Mouse (Mus musculus) myocyte (in vitro differentiated cells): ENCODE results near the gene Esp36. TPM values are rescaled to one million over a fixed set of nuclear protein-coding genes. Genes with fewer than 3 reads are reported as not detected.
"Not testable (repeated sequence)": the region's sequence is repeated elsewhere in the genome, so short reads cannot be mapped to it uniquely, and the experiment has no call there.

Experiments used
- H3K27me3 ChIP-seq: one replicate; pipeline ENCODE4 v1.6.1; 2011; ENCODE audit not compliant: control insufficient read depth, insufficient read depth, insufficient read length
- H3K36me3 ChIP-seq: one replicate; pipeline ENCODE4 v1.6.1; 2011; ENCODE audit not compliant: control insufficient read depth, insufficient read depth
- H3K4me2 ChIP-seq: one replicate; pipeline ENCODE4 v1.6.1; 2011; ENCODE audit warnings: low read depth, control low read depth
- H3K4me3 ChIP-seq: one replicate; pipeline ENCODE4 v1.5.1; 2011; ENCODE audit warnings: mild to moderate bottlenecking, control low read depth, moderate library complexity
- H3K79me2 ChIP-seq: one replicate; pipeline ENCODE4 v1.6.1; 2011; ENCODE audit not compliant: control insufficient read depth, insufficient read depth
- H3ac ChIP-seq: one replicate; pipeline ENCODE4 v1.6.1; 2011; ENCODE audit not compliant: control insufficient read depth, insufficient read length
- CEBPB ChIP-seq: IDR thresholded peaks from 2 replicates; pipeline ENCODE4 v1.6.1; 2011; ENCODE audit warnings: mild to moderate bottlenecking, moderate library complexity; ENCODE audit not compliant: poor library complexity, insufficient read depth, severe bottlenecking
- E2F4 ChIP-seq: IDR thresholded peaks from one replicate; pipeline ENCODE4 v1.6.1; 2011; ENCODE audit warnings: mild to moderate bottlenecking, control low read depth, moderate library complexity; ENCODE audit not compliant: insufficient read depth
- MAX ChIP-seq: IDR thresholded peaks from one replicate; pipeline ENCODE4 v1.6.1; 2011; ENCODE audit warnings: low read depth, mild to moderate bottlenecking, control low read depth
- MYOD1 ChIP-seq, 3 experiments: IDR thresholded peaks; one replicate each; pipeline ENCODE4 v1.6.1; 2011; ENCODE audit warnings: control low read depth in 2 of 3, low read depth in 2 of 3, mild to moderate bottlenecking in 2 of 3, moderate library complexity in 1 of 3; ENCODE audit not compliant: insufficient read length in 2 of 3, control insufficient read depth in 1 of 3
- MYOG ChIP-seq, 3 experiments: IDR thresholded peaks; one replicate each; pipeline ENCODE4 v1.6.1; 2011; ENCODE audit warnings: control low read depth in 2 of 3, low read depth in 2 of 3, mild to moderate bottlenecking in 2 of 3; ENCODE audit not compliant: insufficient read length in 2 of 3, control insufficient read depth in 1 of 3, insufficient read depth in 1 of 3
- POLR2A ChIP-seq: IDR thresholded peaks from one replicate; pipeline ENCODE4 v1.6.1; 2011; ENCODE audit warnings: low read depth, mild to moderate bottlenecking, control low read depth, moderate library complexity; ENCODE audit not compliant: insufficient read length
- POLR2AphosphoS2 ChIP-seq: IDR thresholded peaks from one replicate; pipeline ENCODE4 v1.6.1; 2011; ENCODE audit warnings: low read depth, control low read depth; ENCODE audit not compliant: insufficient read length
- REST ChIP-seq: IDR thresholded peaks from one replicate; pipeline ENCODE4 v1.6.1; 2011; ENCODE audit warnings: mild to moderate bottlenecking, control low read depth, moderate library complexity; ENCODE audit not compliant: insufficient read depth, insufficient read length
- SRF ChIP-seq: IDR thresholded peaks from one replicate; pipeline ENCODE4 v1.6.1; 2011; ENCODE audit warnings: low read depth; ENCODE audit not compliant: control insufficient read depth, insufficient read length
- TCF12 ChIP-seq: IDR thresholded peaks from one replicate; pipeline ENCODE4 v1.6.1; 2011; ENCODE audit warnings: mild to moderate bottlenecking, control low read depth; ENCODE audit not compliant: poor library complexity, insufficient read depth, severe bottlenecking
- TCF3 ChIP-seq: IDR thresholded peaks from one replicate; pipeline ENCODE4 v1.6.1; 2011; ENCODE audit warnings: low read depth, control low read depth; ENCODE audit not compliant: insufficient read length
- USF1 ChIP-seq: IDR thresholded peaks from one replicate; pipeline ENCODE4 v1.6.1; 2011; ENCODE audit warnings: low read depth, mild to moderate bottlenecking, control low read depth, moderate library complexity
- polyA plus RNA-seq: library from polyadenylated mRNA; unstranded; fragments of >200 nt; fragmentation: generic; extraction: Trizol; gene quantifications from one replicate; pipeline ENCODE4 v1.2.1, GENCODE M21; 2012; ENCODE audit warnings: missing spikeins

Esp36 gene
- not detected for polyA plus RNA-seq

GRCm38 (mm10) chr17:38420085-38420484, at the start of gene Esp36:
TSS of gene Esp36 (minus strand) at chr17:38420185.
- TF ChIP-seq TCF3 (no peak), CEBPB (no peak), MYOD1 (IDR thresholded peaks at IDR 0.05; ENCODE audit: control insufficient read depth in 1 of 3, insufficient read length in 2 of 3, low read depth in 2 of 3) (no peak), REST (no peak)
- Histone ChIP-seq H3K4me2 (no peak within 1 kb of the TSS), H3ac (no peak within 1 kb of the TSS), H3K36me3 (no peaks in the 10 kb centered on the region), H3K4me3 (no peak within 1 kb of the TSS), H3K79me2 (no peaks in the 10 kb centered on the region), H3K27me3 (no peaks in the 10 kb centered on the region)

DNA sequence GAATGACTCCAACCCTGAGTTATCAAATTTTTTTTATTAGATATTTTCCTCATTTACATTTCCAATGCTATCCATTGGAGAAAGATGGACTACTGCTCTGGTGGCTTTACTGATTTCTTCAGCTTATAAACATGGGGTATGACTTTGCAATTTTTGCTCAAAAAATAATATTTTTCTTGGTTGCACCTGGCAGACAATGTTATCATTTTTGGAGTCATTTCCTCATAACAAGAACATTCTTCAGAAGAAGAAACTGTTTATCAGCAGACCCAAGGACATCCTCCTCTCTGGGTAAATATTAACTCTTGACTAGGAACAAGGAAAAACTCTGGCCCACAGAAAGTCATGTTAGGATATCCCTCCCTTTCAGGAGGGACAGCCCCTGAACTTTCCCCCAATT, 36.2 kb upstream of the Esp36 start:
- H3K27me3 ChIP-seq, H3K79me2 ChIP-seq: not testable (repeated sequence)

DNA sequence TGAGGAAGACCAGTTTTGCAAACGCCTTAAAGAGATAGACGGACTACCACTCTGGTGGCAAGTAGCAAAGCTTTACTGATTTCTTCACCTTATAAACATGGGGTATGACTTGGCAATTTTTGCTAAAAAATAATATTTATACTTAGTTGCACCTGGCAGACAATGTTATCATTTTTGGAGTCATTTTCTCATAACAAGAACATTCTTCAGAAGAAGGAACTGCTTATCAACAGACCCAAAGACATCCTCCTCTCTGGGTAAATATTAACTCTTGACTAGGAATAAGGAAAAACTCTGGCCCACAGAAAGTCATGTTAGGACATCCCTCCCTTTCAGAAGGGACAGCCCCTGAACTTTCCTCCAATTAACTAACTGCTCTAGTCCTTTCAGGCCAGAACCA, 30.7 kb upstream of the Esp36 start:
- Histone ChIP-seq H3ac (no peak overlapping the region), H3K4me2 (no peak overlapping the region), H3K4me3 (no peak overlapping the region), H3K36me3 (no peaks in the 10 kb centered on the region), H3K27me3 (no peaks in the 10 kb centered on the region), H3K79me2 (no peaks in the 10 kb centered on the region)
- TF ChIP-seq CEBPB, result no peak
- no peak for TF ChIP-seq USF1
- no peak for TF ChIP-seq E2F4
- TF ChIP-seq POLR2A, result no peak
- no peak for TF ChIP-seq SRF
- no peak for TF ChIP-seq REST
- TF ChIP-seq MAX, result no peak

More for the DNA sequence above, 36.2 kb upstream of the Esp36 start:
- H3K4me3 ChIP-seq, H3K4me2 ChIP-seq, H3K36me3 ChIP-seq, H3ac ChIP-seq: not testable (repeated sequence)

- no peak overlapping the region for H3ac ChIP-seq
- H3K36me3 ChIP-seq, result no peaks in the 10 kb centered on the region
- H3K4me2 ChIP-seq, result no peak overlapping the region
- TF ChIP-seq TCF3 (no peak), SRF (no peak), TCF12 (no peak), REST (no peak), MYOD1 (IDR thresholded peaks at IDR 0.05; ENCODE audit: control insufficient read depth in 1 of 3, insufficient read length in 2 of 3, low read depth in 2 of 3) (no peak), POLR2AphosphoS2 (no peak), POLR2A (no peak), MAX (no peak), USF1 (no peak), MYOG (IDR thresholded peaks at IDR 0.05; ENCODE audit: control insufficient read depth in 1 of 3, insufficient read depth in 1 of 3, insufficient read length in 2 of 3, low read depth in 2 of 3) (no peak)
- H3K27me3 ChIP-seq, result no peaks in the 10 kb centered on the region
- H3K4me3 ChIP-seq, result no peak overlapping the region
- H3K79me2 ChIP-seq, result no peaks in the 10 kb centered on the region
Measured at GRCm38 (mm10) chr17:38406135-38406534, 13.8 kb downstream of the Esp36 start.

DNA sequence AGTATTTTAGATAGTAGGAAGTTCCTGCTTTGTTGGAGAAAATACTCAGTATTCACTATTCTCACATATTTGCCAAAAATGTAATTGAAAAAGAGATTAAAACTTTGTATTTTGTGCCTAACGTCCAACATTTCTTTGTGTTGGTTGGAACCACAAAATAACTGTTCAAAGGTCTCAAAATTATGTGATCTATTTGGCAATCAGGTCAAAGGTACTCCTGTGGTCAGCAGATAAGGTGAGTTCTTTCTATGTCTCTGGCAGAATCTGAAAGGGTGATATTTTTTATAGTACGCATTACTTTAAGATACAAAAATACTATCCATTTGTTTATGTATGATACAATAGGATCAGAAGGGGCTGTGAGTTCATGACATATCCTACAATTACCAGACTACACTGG, 28.2 kb downstream of the Esp36 start:
- Histone ChIP-seq H3K4me2 (no peak overlapping the region), H3K36me3 (no peaks in the 10 kb centered on the region), H3K27me3 (no peaks in the 10 kb centered on the region), H3K4me3 (no peak overlapping the region), H3ac (no peak overlapping the region), H3K79me2 (no peaks in the 10 kb centered on the region)
- TF ChIP-seq MYOD1 (IDR thresholded peaks at IDR 0.05; ENCODE audit: control insufficient read depth in 1 of 3, insufficient read length in 2 of 3, low read depth in 2 of 3) (no peak), REST (no peak), TCF3 (no peak), POLR2A (no peak), MAX (no peak), SRF (no peak), USF1 (no peak), MYOG (IDR thresholded peaks at IDR 0.05; ENCODE audit: control insufficient read depth in 1 of 3, insufficient read depth in 1 of 3, insufficient read length in 2 of 3, low read depth in 2 of 3) (no peak)

Other genes starting within 250 kb of the Esp36 start
- gene Olfr134, start 248.8 kb downstream of the Esp36 start, polyA plus RNA-seq, result not detected
- gene Olfr135, start 215.8 kb downstream of the Esp36 start, polyA plus RNA-seq, result not detected
- gene Olfr138, start 159.2 kb downstream of the Esp36 start, polyA plus RNA-seq, result not detected
- gene Olfr137, start 112.6 kb downstream of the Esp36 start, polyA plus RNA-seq, result not detected
- not detected for gene Olfr136, start 90.4 kb downstream of the Esp36 start, polyA plus RNA-seq
- gene Esp34, start 134.0 kb upstream of the Esp36 start, polyA plus RNA-seq, result not detected
- gene Esp31, start 219.3 kb upstream of the Esp36 start, polyA plus RNA-seq, result not detected